Mouse (Mus musculus) forebrain, embryonic 14.5 days (tissue): Measurements from ENCODE around the gene Gjc1. TPM values are rescaled to one million over a fixed set of nuclear protein-coding genes. Genes with fewer than 3 reads are reported as not detected.

Source experiments
- ATAC-seq: fragments of 200-750 bp; cut with Nextera tagmentation; 2 replicates; pipeline ENCODE4 v1.8.0; 2017; ENCODE audit warnings: mild to moderate bottlenecking, moderate library complexity
- DNase-seq: peaks from one replicate; pipeline ENCODE4 v3.0.0-alpha.2; 2015; ENCODE audit warnings: low spot score
- H3K27ac ChIP-seq: fragments of 300-500 bp; sonication (generic); 2 replicates; pipeline ENCODE4 v1.5.1; 2014; ENCODE audit warnings: low read depth, mild to moderate bottlenecking, control low read depth, low read length, moderate library complexity
- H3K27me3 ChIP-seq: fragments of 300-500 bp; sonication (generic); replicated peaks from 2 replicates; pipeline ENCODE4 v1.6.1; 2014; ENCODE audit warnings: low read length, control low read depth, mixed read lengths; ENCODE audit not compliant: control insufficient read depth, insufficient read depth
- H3K36me3 ChIP-seq: fragments of 300-500 bp; sonication (generic); 2 replicates; pipeline ENCODE4 v1.6.1; 2014; ENCODE audit warnings: low read length, control low read depth; ENCODE audit not compliant: control insufficient read depth, insufficient read depth
- H3K4me1 ChIP-seq: fragments of 300-500 bp; sonication (generic); 2 replicates; pipeline ENCODE4 v1.6.1; 2014; ENCODE audit warnings: antibody characterized with exemption, low read length, control low read depth; ENCODE audit not compliant: control insufficient read depth, insufficient read depth
- H3K4me2 ChIP-seq: fragments of 300-500 bp; sonication (generic); 2 replicates; pipeline ENCODE4 v1.6.1; 2014; ENCODE audit warnings: mild to moderate bottlenecking, control low read depth, low read length
- H3K4me3 ChIP-seq: fragments of 300-500 bp; sonication (generic); 2 replicates; pipeline ENCODE4 v1.5.1; 2014; ENCODE audit warnings: low read depth, low read length, control low read depth
- H3K9ac ChIP-seq: fragments of 300-500 bp; sonication (generic); 2 replicates; pipeline ENCODE4 v1.6.1; 2014; ENCODE audit warnings: mild to moderate bottlenecking, low read length, control low read depth, moderate library complexity
- H3K9me3 ChIP-seq: fragments of 300-500 bp; sonication (generic); replicated peaks from 2 replicates; pipeline ENCODE4 v1.6.1; 2016; ENCODE audit warnings: low read length, control low read depth, mixed read lengths; ENCODE audit not compliant: control insufficient read depth
- WGBS: fragments of 180-500 bp; shearing (Covaris S2); extraction: QIAGEN DNeasy Blood & Tissue Kit; methylation state at CpG from one replicate; pipeline ENCODE4 v1.1.7; 2014; 5-methylcytosine and 5-hydroxymethylcytosine counted together
- polyA plus RNA-seq: library from polyadenylated mRNA; unstranded; fragments of >200 nt; fragmentation: Nextera tagmentation; extraction: Ambion mirVana; gene quantifications from 2 replicates; pipeline ENCODE4 v1.2.1, GENCODE M21; 2014

The Gjc1 gene
- polyA plus RNA-seq: 41.5 and 47.0 TPM in 2 replicates

DNA sequence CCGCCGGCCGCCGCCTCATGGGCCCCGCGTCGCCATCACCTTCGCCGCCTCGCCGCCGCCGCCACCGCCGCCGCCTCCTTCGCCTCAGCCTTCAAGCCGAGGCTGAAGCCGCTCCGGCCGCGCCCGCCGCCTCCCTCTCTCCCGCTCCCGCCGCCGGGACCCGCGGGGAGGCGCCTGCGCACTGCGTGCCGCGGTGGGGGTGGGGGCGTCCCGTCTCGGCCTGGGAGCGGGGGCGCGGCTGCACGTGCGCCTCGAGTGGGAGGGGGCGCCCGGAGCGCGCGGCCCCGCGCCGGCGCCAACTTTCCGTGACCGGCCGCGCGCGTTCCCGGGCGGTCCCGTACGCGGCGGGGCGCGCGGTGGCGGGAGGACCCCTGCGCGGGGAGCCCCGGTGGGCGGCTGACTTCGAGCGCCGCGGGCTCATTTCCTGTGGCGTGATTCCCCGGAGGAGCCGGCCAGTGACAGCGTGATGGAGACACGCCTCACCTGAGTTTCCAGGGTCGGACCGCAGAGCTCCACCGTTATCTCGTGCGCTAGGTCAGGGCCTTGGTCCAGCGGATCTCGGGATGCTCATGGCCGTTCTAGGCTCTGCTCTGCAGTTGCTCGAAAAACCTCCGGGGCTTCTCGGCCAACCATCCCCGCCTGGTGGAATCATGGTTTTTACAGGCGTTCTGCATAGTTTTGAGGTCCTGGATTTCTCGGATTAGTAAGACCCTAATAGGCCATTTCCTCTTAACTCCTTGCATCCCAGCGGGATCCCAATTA, at the start of gene Gjc1:
Gene Gjc1 (minus strand): TSS at position 680 of the 762 bp plus-strand sequence.
- Histone ChIP-seq H3K27ac (peak within 1 kb of the TSS; percentile 96), H3K4me3 (peak within 1 kb of the TSS; percentile 87), H3K4me2 (peak within 1 kb of the TSS; percentile 92), H3K27me3 (no peaks in the 10 kb centered on the region), H3K36me3 (no peaks in the 10 kb centered on the region), H3K4me1 (peaks cover 21% of the 10 kb centered on the region), H3K9me3 (no peaks in the 10 kb centered on the region), H3K9ac (peak within 1 kb of the TSS; percentile 94)
- peak; percentile 90 for ATAC-seq
- WGBS: 0% methylated on average over 59 of the region's 97 CpGs
- DNase-seq: peak; percentile 80

DNA sequence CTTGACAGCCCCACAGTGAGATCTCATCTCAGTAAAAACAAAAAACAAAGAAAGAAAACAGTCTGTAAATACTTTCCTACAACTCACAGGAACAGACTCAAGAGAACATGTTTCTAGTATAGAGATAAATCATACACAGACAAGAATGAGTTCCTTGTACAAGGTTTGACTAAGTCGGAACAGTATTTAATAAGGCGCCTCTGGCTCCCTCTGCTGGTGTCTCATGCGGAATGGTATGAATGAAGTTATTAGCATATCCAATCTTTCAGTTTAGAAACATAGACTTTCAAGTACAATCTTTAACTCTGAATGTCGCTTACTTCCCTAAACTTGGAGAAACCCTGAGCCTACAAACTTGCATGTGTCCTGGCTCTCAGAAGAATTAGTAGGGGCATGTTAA, 44.8 kb upstream of the Gjc1 start:
- 32% methylated on average over 4 of the region's 4 CpGs for WGBS
- peaks cover 90% of the 10 kb centered on the region for H3K36me3 ChIP-seq
- no peak overlapping the region for H3K4me2 ChIP-seq
- H3K27ac ChIP-seq: no peak overlapping the region
- H3K4me1 ChIP-seq: no peaks in the 10 kb centered on the region
- H3K9me3 ChIP-seq: no peaks in the 10 kb centered on the region
- ATAC-seq: no peak
- H3K27me3 ChIP-seq: no peaks in the 10 kb centered on the region
- no peak overlapping the region for H3K4me3 ChIP-seq
- H3K9ac ChIP-seq: no peak overlapping the region
- peak; percentile 92 for DNase-seq

DNA sequence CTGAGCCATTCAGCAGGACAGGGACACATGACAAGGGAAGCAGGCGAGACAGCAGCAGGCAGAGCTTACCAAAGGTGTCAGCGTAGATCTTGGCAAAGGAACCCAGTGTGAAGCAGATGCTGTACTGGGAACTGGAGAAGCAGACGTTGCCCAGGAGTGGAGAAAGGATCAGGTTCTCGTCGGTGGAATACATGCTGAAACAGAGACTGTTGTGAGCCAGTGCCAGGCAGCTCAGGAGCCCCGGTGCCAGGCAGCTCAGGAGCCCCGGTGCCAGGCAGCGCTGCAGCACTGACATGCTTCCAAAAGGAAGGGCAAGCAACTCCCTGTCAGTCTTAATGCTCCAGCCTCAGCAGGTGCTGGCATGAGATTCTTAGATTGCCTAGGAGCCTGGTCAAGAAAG, 40.4 kb upstream of the Gjc1 start:
- Histone ChIP-seq H3K4me2 (no peak overlapping the region), H3K27me3 (no peaks in the 10 kb centered on the region), H3K9ac (no peak overlapping the region), H3K4me3 (no peak overlapping the region), H3K36me3 (peaks cover 89% of the 10 kb centered on the region), H3K27ac (no peak overlapping the region), H3K4me1 (no peaks in the 10 kb centered on the region), H3K9me3 (no peaks in the 10 kb centered on the region)
- DNase-seq (peak; percentile 55), ATAC-seq (0 out of 2 replicates have a peak, but pooled peaks have one; percentile 23)
- WGBS: 82% methylated on average over 8 of the region's 8 CpGs

DNA sequence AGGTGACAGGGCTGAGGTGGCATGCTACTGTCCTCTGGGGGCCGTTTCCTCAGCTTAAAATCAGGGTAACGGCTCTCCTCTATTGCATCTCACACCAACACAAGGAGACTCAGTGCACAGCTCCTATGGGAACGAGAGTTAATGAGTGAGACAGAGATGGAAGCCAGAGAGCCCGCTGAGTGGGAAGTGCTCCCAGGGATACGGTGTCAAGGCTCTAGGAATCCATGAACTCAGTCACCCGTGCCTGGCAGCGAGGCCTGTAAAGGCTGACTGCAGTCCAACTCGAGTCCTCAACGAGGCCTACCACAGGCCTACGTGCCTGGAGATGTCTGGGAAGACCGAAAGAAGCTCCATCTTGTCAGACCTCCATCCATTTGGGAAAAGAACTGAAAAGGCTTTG, 39.5 kb upstream of the Gjc1 start:
- H3K4me3 ChIP-seq: no peak overlapping the region
- no peaks in the 10 kb centered on the region for H3K9me3 ChIP-seq
- no peak overlapping the region for H3K27ac ChIP-seq
- ATAC-seq (no peak), DNase-seq (no peak)
- no peaks in the 10 kb centered on the region for H3K27me3 ChIP-seq
- H3K4me2 ChIP-seq: no peak overlapping the region
- H3K9ac ChIP-seq: no peak overlapping the region
- H3K4me1 ChIP-seq: no peaks in the 10 kb centered on the region
- peaks cover 92% of the 10 kb centered on the region for H3K36me3 ChIP-seq
- 92% methylated on average over 11 of the region's 11 CpGs for WGBS

DNA sequence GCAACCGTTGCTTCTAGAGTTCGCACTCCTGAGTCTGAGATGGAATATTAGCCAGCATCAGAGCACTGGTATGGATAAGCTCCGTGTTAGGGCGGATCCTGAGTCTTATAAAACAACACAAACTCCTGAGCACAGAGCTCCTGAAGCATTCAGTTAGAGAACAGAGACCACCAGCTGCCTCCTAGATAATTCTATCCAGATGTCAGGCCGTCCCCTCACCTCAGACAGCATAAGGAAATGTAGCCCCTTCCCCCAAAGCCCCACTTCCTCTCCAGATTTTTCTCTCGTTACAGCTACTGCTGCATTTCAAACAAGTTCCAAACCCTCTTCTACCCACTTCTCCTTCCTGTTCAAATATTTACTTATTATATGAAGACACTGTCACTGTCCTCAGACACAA, 36.4 kb upstream of the Gjc1 start:
- 95% methylated on average over 6 of the region's 6 CpGs for WGBS
- DNase-seq: no peak

DNA sequence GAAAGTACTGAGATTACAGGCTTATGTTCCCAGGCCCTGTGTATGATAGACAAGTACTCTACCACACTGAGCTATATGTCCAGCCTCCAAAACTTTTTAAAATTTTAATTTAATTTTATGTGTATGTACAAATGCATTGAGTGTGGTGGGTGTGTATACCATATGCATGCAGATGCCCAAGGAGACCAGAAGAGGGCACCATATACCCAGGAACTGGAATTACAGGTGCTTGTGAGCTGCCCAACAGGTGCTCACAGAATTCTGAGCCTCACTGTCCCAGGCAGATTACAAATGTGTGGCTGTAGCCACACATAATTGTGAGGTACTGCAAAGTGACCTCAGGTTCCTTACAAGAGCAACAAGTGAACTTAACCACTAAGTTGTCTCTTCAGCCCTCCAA, 34.3 kb upstream of the Gjc1 start:
- Histone ChIP-seq H3K27me3 (no peaks in the 10 kb centered on the region), H3K9me3 (no peaks in the 10 kb centered on the region)

More for the DNA sequence above, 36.4 kb upstream of the Gjc1 start:
- Histone ChIP-seq H3K27me3 (no peaks in the 10 kb centered on the region), H3K36me3 (peaks cover 93% of the 10 kb centered on the region), H3K27ac (no peak overlapping the region), H3K9ac (no peak overlapping the region), H3K9me3 (no peaks in the 10 kb centered on the region), H3K4me3 (no peak overlapping the region), H3K4me1 (no peaks in the 10 kb centered on the region), H3K4me2 (no peak overlapping the region)
- no peak for ATAC-seq

DNA sequence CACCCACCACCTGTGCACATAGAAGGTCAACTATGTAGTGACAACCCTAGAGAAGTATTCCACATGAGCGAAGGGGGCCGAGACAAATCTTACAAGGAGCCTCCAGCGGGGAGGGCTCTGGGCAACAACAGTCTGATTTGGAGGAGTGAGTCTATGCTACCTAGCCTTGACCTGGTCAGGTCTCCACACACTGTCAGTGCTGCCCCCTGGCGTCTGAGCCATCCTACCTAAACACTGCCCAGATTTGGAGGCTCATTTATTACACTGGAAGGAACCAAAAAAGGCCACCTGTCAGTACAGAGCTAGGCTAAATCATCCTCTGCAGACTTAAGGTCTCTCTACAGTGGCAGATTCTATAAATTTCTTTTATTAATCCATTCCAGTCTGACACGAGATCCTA, 32.4 kb upstream of the Gjc1 start:
- WGBS: 65% methylated on average over 5 of the region's 5 CpGs
- Histone ChIP-seq H3K36me3 (peaks cover 93% of the 10 kb centered on the region), H3K9me3 (no peaks in the 10 kb centered on the region), H3K27me3 (no peaks in the 10 kb centered on the region), H3K9ac (no peak overlapping the region), H3K4me1 (no peaks in the 10 kb centered on the region), H3K4me3 (no peak overlapping the region), H3K27ac (no peak overlapping the region), H3K4me2 (no peak overlapping the region)
- ATAC-seq (no peak), DNase-seq (peak; percentile 49)

More for the DNA sequence above, 34.3 kb upstream of the Gjc1 start:
- ATAC-seq (no peak), DNase-seq (no peak)
- Histone ChIP-seq H3K4me3 (no peak overlapping the region), H3K9ac (no peak overlapping the region), H3K4me1 (no peaks in the 10 kb centered on the region), H3K36me3 (peaks cover 93% of the 10 kb centered on the region), H3K27ac (no peak overlapping the region), H3K4me2 (no peak overlapping the region)

DNA sequence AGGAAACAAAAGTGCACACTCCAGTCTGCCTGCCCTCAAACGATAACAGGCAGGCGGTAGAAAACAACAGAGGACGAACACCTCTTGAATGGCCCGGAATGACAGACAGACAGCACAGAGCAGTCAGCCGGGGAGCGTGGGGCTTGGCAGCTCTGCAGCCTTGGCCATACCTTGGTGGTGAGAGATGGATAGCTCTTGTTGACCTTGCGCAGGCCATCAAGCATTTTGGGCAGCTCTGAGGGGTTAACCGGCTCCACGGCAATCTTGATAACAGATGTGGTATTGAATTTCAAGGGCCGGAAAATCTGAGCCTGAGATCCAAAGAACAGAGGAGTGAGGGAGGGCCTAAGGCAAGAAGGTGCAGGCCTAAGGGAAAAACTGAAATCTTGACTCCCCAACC, 26.4 kb upstream of the Gjc1 start:
- ATAC-seq (no peak), DNase-seq (no peak)
- no peak overlapping the region for H3K4me2 ChIP-seq
- H3K9ac ChIP-seq: no peak overlapping the region
- H3K9me3 ChIP-seq: no peaks in the 10 kb centered on the region
- H3K4me3 ChIP-seq: no peak overlapping the region
- no peaks in the 10 kb centered on the region for H3K27me3 ChIP-seq
- H3K27ac ChIP-seq: no peak overlapping the region
- 91% methylated on average over 10 of the region's 10 CpGs for WGBS
- H3K36me3 ChIP-seq: peaks cover 100% of the 10 kb centered on the region
- H3K4me1 ChIP-seq: no peaks in the 10 kb centered on the region

DNA sequence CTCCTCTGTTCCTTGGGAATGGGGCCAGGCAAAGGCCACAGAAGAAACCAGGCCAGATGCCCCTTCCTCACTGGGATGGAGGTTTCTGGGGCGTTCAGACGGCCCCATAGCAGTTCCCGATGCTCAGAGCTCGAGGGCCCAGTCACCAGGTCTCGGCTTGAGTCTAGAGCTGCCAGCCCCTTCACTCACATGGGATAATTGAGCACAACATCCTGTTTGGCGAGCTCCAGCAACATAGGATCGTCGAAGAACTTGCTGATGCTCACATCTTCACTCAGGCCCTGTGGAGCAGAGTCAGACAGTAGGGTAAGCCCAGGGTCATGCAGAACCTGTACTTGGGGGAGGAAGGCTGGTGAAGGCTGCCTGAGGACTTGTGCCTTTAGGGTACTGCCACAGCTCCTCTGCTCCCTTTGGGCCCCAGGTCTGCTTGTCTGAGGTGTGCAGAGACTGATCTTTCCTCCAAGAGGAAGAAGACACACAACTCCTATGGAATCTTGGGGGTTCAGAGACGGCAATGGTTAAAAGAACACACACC, 19.2 kb upstream of the Gjc1 start:
- no peaks in the 10 kb centered on the region for H3K4me1 ChIP-seq
- no peak overlapping the region for H3K9ac ChIP-seq
- H3K27ac ChIP-seq: no peak overlapping the region
- H3K9me3 ChIP-seq: no peaks in the 10 kb centered on the region
- WGBS: 88% methylated on average over 9 of the region's 9 CpGs
- no peak overlapping the region for H3K4me3 ChIP-seq
- no peak overlapping the region for H3K4me2 ChIP-seq
- peaks cover 75% of the 10 kb centered on the region for H3K36me3 ChIP-seq
- ATAC-seq (no peak), DNase-seq (no peak)
- no peaks in the 10 kb centered on the region for H3K27me3 ChIP-seq
